Mouse (Mus musculus) CH12.LX (cell line): Measurements from ENCODE around the gene Efnb1. TPM values are rescaled to one million over a fixed set of nuclear protein-coding genes. Genes with fewer than 3 reads are reported as not detected.

Experiments used
- DNase-seq: peaks from one replicate; pipeline ENCODE4 v3.0.0-alpha.2; 2013; ENCODE audit errors: extremely low read depth
- H3K27ac ChIP-seq: 2 replicates; pipeline ENCODE4 v1.5.1; 2012; ENCODE audit warnings: low read depth, mild to moderate bottlenecking, control low read depth, moderate library complexity; ENCODE audit not compliant: insufficient read depth
- H3K27me3 ChIP-seq: replicated peaks from 2 replicates; pipeline ENCODE3; 2012; ENCODE audit warnings: inconsistent platforms
- H3K36me3 ChIP-seq, 2 experiments: replicated peaks in 1 of 2; 2 replicates each; pipeline versions ENCODE3 to v1.6.1; 2012; ENCODE audit warnings: inconsistent platforms in 1 of 2, low read length in 1 of 2, mild to moderate bottlenecking in 1 of 2, mixed read lengths in 1 of 2, moderate library complexity in 1 of 2; ENCODE audit not compliant: control insufficient read depth in 1 of 2, insufficient read depth in 1 of 2
- H3K4me1 ChIP-seq, 2 experiments: 2 replicates each; pipeline ENCODE4 v1.6.1; 2012; ENCODE audit warnings: inconsistent platforms in 1 of 2, moderate library complexity in 1 of 2; ENCODE audit not compliant: insufficient read depth in 2 of 2, control insufficient read depth in 1 of 2
- H3K4me2 ChIP-seq: 2 replicates; pipeline ENCODE4 v1.6.1; 2012; ENCODE audit warnings: low read depth, mild to moderate bottlenecking, control low read depth; ENCODE audit not compliant: poor library complexity, insufficient read depth, severe bottlenecking
- H3K4me3 ChIP-seq, 3 experiments: fragments of 150-350 bp in 1 of 3; sonication (generic) in 1 of 3; replicated peaks in 1 of 3; 2 replicates each; pipeline versions ENCODE3 to v1.5.1; 2011 to 2012; ENCODE audit warnings: low read depth in 2 of 3, low read length in 2 of 3, mild to moderate bottlenecking in 2 of 3, moderate library complexity in 2 of 3, control low read depth in 1 of 3, improper control_type of control experiment in 1 of 3, inconsistent platforms in 1 of 3, mixed read lengths in 1 of 3; ENCODE audit not compliant: poor library complexity in 1 of 3
- H3K79me2 ChIP-seq: replicated peaks from 2 replicates; pipeline ENCODE4 v1.6.1; 2012; ENCODE audit warnings: mild to moderate bottlenecking, moderate library complexity; ENCODE audit not compliant: control insufficient read depth, poor library complexity, insufficient read depth, severe bottlenecking; ENCODE audit errors: extremely low read depth
- H3K9ac ChIP-seq: 2 replicates; pipeline ENCODE4 v1.6.1; 2012; ENCODE audit warnings: low read depth, mild to moderate bottlenecking, control low read depth, moderate library complexity; ENCODE audit not compliant: insufficient read depth
- H3K9me3 ChIP-seq: replicated peaks from 2 replicates; pipeline ENCODE3; 2012; ENCODE audit warnings: low read length, inconsistent platforms, mixed read lengths
- BHLHE40 ChIP-seq: IDR thresholded peaks from 2 replicates; pipeline ENCODE4 v1.6.1; 2011; ENCODE audit warnings: mild to moderate bottlenecking, low read depth, low read length, improper control_type of control experiment
- CHD2 ChIP-seq: IDR thresholded peaks from 2 replicates; pipeline ENCODE4 v1.6.1; 2011; ENCODE audit warnings: low read length, improper control_type of control experiment
- E2F4 ChIP-seq: IDR thresholded peaks from 2 replicates; pipeline ENCODE4 v1.6.1; 2011; ENCODE audit warnings: low read depth, low read length, improper control_type of control experiment; ENCODE audit not compliant: insufficient replicate concordance
- EP300 ChIP-seq: IDR thresholded peaks from 2 replicates; pipeline ENCODE4 v1.6.1; 2011; ENCODE audit warnings: low read length, improper control_type of control experiment
- MAFK ChIP-seq: IDR thresholded peaks from 2 replicates; pipeline ENCODE4 v1.6.1; 2011; ENCODE audit warnings: low read length, improper control_type of control experiment; ENCODE audit not compliant: insufficient replicate concordance
- MAZ ChIP-seq: IDR thresholded peaks from 2 replicates; pipeline ENCODE4 v1.6.1; 2012; ENCODE audit warnings: low read depth, mild to moderate bottlenecking, inconsistent platforms, low read length, improper control_type of control experiment, moderate library complexity
- MEF2A ChIP-seq: IDR thresholded peaks from 2 replicates; pipeline ENCODE4 v1.6.1; 2014; ENCODE audit warnings: low read depth, mild to moderate bottlenecking, inconsistent platforms, low read length, improper control_type of control experiment, borderline replicate concordance
- MXI1 ChIP-seq: IDR thresholded peaks from 2 replicates; pipeline ENCODE4 v1.6.1; 2011; ENCODE audit warnings: mild to moderate bottlenecking, low read depth, low read length, improper control_type of control experiment
- NRF1 ChIP-seq: IDR thresholded peaks from 2 replicates; pipeline ENCODE4 v1.6.1; 2014; ENCODE audit warnings: low read depth, mild to moderate bottlenecking, inconsistent platforms, low read length, improper control_type of control experiment, moderate library complexity
- POLR2A ChIP-seq: IDR thresholded peaks from 2 replicates; pipeline ENCODE4 v1.6.1; 2011; ENCODE audit warnings: low read depth, mild to moderate bottlenecking, improper control_type of control experiment, low read length
- RAD21 ChIP-seq: IDR thresholded peaks from 2 replicates; pipeline ENCODE4 v1.6.1; 2011; ENCODE audit warnings: low read depth, mild to moderate bottlenecking, low read length, improper control_type of control experiment, moderate library complexity
- TBP ChIP-seq: conservative IDR thresholded peaks from 2 replicates; pipeline ENCODE4 v1.6.1; 2011; ENCODE audit warnings: low read depth, low read length, improper control_type of control experiment
- UBTF ChIP-seq: IDR thresholded peaks from 2 replicates; pipeline ENCODE4 v1.6.1; 2012; ENCODE audit warnings: low read depth, mild to moderate bottlenecking, inconsistent platforms, low read length, improper control_type of control experiment, moderate library complexity
- ZKSCAN1 ChIP-seq: IDR thresholded peaks from 2 replicates; pipeline ENCODE4 v1.6.1; 2012; ENCODE audit warnings: low read depth, inconsistent platforms, low read length, improper control_type of control experiment, borderline replicate concordance
- ZMIZ1 ChIP-seq: IDR thresholded peaks from 2 replicates; pipeline ENCODE4 v1.6.1; 2012; ENCODE audit warnings: low read depth, mild to moderate bottlenecking, inconsistent platforms, low read length, improper control_type of control experiment
- ZNF384 ChIP-seq: IDR thresholded peaks from 2 replicates; pipeline ENCODE4 v1.6.1; 2012; ENCODE audit warnings: low read depth, low read length, improper control_type of control experiment, inconsistent platforms
- dilution Hi-C: fragments of 300-500 bp; cut with MboI; formaldehyde crosslinking; loops from 2 replicates; pipeline ENCODE4 v1.14.3; 2020; ENCODE audit warnings: low sequenced_read_pairs; ENCODE audit not compliant: extremely low pct_unique_long_range_greater_than_20kb, extremely low pct_ligation_motif_present
- in situ Hi-C: fragments of 300-500 bp; cut with MboI; formaldehyde crosslinking; loops from 3 replicates; pipeline ENCODE4 v1.14.3; 2019; ENCODE audit warnings: low sequenced_read_pairs, low pct_ligation_motif_present, low pct_unique_long_range_greater_than_20kb, mixed read lengths
- polyA plus RNA-seq: library from polyadenylated mRNA; unstranded; fragments of >175 nt; gene quantifications from 2 replicates; pipeline ENCODE4 v1.2.1, GENCODE M21; 2012; ENCODE audit warnings: low read depth; ENCODE audit not compliant: insufficient read length
- total RNA-seq, 2 experiments: library from RNA; depleted of rRNA; stranded (reverse); fragments of 300-350 nt in 1 of 2; fragments of >200 nt in 1 of 2; gene quantifications; 2 replicates each; pipeline ENCODE4 v1.2.3; 2012 to 2014

The Efnb1 gene
- total and polyA plus RNA-seq, 3 experiments, result 1.2 to 1.8 (median 1.4) TPM

DNA sequence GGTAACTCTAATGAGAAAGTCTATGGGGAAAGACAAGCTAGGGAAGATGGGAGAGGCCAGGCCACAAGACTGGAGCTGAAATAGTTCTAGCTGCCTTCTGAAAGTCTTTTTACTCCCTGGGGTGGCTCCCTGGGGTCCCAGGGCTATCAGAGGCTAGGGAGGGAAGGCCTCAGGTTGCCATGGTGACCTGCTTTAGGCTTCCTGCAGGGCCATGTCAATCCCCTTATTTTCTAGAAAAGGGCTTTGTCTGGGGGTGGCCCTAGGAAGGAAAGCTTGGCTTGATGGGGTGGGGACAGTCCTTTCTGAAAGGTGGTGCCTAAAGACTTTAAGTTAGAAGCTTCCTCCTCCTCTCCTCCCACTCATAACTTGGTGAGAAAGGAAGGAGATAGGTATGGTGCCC is 6.0 kb downstream of the Efnb1 start:
- no peak overlapping the region for H3K4me2 ChIP-seq
- H3K27ac ChIP-seq, result no peak overlapping the region
- H3K36me3 ChIP-seq, result peaks cover 0 to 13% of the 10 kb centered on the region in 2 experiments
- peaks cover 0 to 13% of the 10 kb centered on the region in 2 experiments; a peak in 1 of 4 replicates for H3K4me1 ChIP-seq
- no peaks in the 10 kb centered on the region for H3K79me2 ChIP-seq
- H3K4me3 ChIP-seq, result no peak overlapping the region
- H3K9me3 ChIP-seq, result no peaks in the 10 kb centered on the region
- no peak for DNase-seq
- no peak overlapping the region for H3K9ac ChIP-seq
- in situ Hi-C loops, result loop anchor here (25.0 kb wide), 2 partner anchors 270 to 445 kb away; no protein-coding TSS in a partner anchor
- TF ChIP-seq BHLHE40 (no peak), MAZ (no peak), MXI1 (no peak), ZNF384 (no peak), MEF2A (no peak), RAD21 (no peak), ZMIZ1 (no peak), ZKSCAN1 (no peak), POLR2A (no peak), NRF1 (no peak), MAFK (no peak), CHD2 (no peak), E2F4 (no peak), UBTF (no peak)
- TF ChIP-seq, all 38 proteins: peak for 0
- dilution Hi-C loops, result no loop called here
- no peaks in the 10 kb centered on the region for H3K27me3 ChIP-seq

DNA sequence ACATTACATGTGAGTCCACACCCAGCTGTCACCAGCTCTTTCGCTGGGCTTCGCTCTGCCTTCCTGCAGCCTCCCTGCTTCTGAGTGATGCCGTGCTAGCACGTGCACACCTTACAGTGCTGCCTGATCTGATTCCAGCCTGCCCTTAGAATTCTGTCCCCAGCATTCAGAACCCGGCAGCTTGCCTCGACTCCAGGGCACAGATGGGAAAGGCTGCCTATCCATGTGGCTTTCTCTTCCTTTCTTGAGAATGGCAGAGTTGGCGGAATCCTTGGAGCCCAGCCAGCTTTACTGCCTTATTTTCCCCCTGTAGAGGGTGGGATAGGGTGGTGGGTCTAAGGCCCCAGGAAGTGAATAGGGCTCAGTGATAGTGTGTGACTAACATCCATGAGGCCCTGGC is 9.6 kb downstream of the Efnb1 start:
- H3K9ac ChIP-seq, result no peak overlapping the region
- no peaks in the 10 kb centered on the region for H3K27me3 ChIP-seq
- dilution Hi-C loops, result no loop called here
- TF ChIP-seq ZMIZ1, result no peak
- no peak for TF ChIP-seq MAFK
- TF ChIP-seq TBP, result no peak
- TF ChIP-seq NRF1, result no peak
- no peak for TF ChIP-seq EP300
- H3K36me3 ChIP-seq, result peaks cover 0 to 20% of the 10 kb centered on the region in 2 experiments
- in situ Hi-C loops, result loop anchor here (25.0 kb wide), 2 partner anchors 267 to 442 kb away; no protein-coding TSS in a partner anchor
- no peaks in the 10 kb centered on the region for H3K9me3 ChIP-seq
- no peaks in the 10 kb centered on the region for H3K79me2 ChIP-seq
- H3K27ac ChIP-seq, result no peak overlapping the region
- DNase-seq, result no peak
- H3K4me3 ChIP-seq, result no peak overlapping the region
- H3K4me2 ChIP-seq, result no peak overlapping the region
- peaks cover 0 to 24% of the 10 kb centered on the region in 2 experiments; a peak in 2 of 4 replicates for H3K4me1 ChIP-seq
